Mouse (Mus musculus) lung, postnatal 36 days (tissue): Measurements from ENCODE around the gene Ly6f.
"Not testable (repeated sequence)": the region's sequence is repeated elsewhere in the genome, so short reads cannot be mapped to it uniquely, and the experiment has no call there.

Source experiments
- DNase-seq: peaks from one replicate; pipeline ENCODE4 v3.0.0; 2022; ENCODE audit warnings: mixed read lengths

Ly6f gene

DNA sequence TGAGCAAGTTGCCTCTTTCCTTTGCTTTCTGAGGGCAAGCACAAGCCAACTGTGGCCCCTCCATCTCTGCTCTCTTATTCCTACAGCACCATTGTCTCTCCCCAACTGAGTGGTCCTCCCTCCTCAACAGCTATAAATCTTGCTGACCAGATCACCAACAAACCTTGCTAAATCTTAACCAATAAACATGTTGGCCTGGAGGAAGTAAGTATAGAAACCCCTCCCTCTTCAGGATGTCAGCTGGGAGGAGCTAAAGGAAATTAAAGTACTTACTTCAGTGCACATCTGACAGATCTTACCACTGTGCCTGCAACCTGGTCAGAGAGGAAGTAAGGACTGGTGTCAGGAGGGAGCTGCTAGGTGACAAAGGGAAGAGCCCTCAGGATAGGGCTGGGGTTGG lies at the start of gene Ly6f:
Gene Ly6f, plus strand, starts transcription at position 301 of the 400 bp plus-strand sequence.
- DNase-seq = no peak

DNA sequence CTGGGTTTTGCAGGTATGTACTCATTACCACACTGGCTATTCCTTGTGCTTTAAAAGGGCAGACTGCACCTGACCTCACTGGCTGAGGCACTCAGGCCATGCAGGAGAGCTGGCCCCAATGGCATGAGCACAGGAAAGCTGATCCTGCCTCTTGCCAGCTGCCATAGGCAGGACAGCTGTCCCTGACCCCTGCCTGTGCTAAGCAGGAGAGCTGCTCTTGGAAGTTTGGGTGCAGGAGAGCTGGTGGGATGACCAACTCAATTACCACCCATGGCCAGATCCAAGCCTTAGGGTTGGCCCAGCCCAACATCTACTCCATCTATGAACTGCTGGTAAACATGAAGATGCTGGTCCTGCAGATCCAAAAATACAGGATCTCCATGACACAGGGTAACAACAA lies 46.3 kb upstream of the Ly6f start:
- DNase-seq = no peak

DNA sequence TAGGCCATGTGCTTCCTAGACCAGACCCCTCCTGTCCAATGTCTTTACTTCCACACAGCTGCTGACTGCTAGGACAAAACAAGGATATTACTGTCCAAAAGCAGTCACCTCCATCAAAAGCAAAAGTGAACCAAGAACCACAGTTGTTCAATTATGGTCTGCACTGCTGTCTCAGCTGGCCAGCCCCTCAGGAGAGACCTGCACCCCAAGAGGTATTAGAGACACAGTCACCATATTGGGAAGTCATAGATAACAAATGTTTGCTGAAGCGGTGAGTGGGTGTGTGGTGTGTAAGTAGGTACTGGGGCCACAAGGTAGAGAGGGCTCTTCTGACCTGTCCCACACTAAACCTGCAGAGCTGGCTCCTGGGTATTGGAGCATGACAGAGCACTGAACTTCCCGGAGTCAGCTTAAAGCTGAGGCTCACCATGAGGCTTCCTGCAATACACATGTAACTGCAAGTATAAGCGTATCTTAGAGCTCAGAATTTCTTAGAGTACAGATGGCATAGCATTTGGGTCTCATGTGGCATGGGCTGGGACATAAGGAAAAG lies 30.4 kb upstream of the Ly6f start:
- no peak for DNase-seq

DNA sequence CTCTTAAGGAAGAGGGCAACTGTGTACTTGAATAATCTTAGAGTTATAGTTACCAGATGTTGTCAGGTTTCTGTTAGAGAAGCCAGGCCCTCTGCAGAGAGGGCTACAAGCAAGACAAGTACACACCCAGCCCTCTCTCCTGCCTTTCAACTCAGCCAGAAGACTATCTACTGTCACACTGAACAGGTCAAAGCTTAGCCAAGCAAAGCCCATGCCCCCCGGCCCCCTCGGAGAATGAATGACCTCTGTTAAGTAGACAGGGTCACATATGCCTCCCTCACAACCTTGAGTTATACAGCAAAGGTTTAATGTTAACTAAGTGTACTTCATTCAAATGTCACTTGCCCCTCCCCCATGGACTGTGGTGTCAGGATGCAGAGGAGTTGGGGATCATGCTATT lies 27.7 kb upstream of the Ly6f start:
- DNase-seq = no peak

DNA sequence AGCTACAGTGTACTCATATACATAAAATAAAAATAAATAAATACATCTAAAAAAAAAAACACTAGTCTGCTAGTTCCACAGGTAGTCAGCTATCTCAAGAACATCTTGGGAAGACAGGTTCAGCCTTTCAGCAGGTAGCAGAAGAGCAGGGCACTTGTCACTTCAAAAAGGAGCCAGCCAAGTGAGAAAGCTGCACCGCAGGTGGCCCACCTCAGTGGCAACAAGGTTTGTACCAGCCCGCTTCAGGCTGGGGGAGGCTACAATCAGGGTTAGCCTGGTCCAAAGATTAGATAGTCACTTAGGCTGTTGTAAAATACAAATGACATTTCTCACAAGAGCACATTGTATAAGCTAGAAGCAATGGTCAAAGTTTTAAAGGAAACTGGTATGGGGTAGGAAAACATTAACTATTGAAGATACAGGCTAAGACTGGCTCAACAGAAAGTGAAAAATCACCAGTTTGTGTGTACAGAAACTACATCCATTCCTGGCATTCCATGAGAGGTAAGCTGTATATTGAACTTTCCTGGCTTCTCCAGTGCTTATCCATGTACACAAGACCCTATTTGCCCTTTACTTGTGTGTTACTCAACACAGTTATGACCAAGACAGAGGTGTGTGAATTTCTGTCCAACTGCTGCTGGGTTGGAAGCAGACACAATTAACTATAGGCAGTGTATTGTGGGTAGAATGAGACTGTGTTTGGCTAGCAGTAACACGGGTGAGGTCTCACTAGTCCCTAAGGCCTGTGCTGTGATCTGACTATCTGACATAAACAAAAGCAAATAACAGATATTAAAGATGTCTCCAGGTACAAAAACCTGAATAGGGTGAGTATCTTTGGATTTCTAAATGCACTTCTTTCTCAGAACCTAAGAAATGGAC lies 25.2 kb upstream of the Ly6f start:
- DNase-seq = no peak

DNA sequence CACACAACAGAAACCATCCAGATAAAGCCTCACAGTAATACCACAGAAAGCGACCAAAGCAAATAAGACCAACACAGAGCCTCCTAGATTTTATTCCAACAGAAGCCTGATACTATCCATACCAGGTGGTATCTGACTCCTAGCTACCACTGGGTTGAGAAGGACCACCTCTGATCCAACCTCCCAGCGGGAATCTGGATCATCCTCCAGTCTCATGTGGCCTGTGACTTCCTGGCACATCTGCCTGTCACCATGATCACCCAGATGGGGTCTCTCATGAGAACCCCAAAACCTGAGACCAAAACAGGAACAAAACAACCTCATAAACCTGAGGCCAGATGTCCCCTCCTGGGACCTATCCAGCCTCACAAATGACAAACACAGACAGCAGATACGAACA lies 13.6 kb upstream of the Ly6f start:
- DNase-seq = no peak

DNA sequence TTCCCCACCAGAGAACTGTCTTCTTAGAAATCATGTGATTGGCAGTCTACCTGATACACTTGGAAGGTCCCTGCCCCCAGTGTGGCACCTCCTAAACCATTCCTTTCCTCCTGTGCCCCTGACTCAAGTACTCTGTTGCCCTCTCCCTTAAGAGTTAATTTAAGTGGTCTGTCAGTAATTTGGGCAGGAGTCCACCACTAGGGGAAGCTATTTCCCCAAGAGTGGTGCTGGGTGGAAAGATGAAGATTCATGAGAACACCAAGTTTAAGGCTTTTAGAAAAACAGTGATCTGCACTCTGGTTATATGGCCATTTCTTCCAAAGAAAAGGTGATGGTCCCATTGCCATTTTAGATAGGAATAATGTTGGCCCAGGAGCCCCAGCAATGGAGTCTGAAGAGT lies 2.4 kb upstream of the Ly6f start:
- DNase-seq = no peak

DNA sequence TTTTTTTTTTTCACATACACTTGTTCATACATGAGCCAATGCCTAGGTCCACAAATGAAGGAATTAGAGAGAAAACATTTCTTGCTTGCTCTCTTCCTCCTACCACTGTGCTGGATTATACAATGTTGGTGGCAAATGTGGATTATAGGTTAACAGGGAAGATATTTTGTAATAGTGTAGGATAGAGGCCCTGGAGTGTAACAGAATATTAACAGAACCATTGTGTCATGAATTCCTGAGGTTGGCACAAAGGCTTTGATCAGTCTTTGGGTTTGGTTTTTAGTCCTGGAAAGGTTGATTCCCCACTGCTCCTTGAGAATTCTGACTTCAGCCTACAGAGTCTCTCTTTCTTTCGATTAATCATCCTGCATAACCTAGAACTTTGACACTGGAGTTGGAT lies 1.6 kb upstream of the Ly6f start:
- DNase-seq = no peak

DNA sequence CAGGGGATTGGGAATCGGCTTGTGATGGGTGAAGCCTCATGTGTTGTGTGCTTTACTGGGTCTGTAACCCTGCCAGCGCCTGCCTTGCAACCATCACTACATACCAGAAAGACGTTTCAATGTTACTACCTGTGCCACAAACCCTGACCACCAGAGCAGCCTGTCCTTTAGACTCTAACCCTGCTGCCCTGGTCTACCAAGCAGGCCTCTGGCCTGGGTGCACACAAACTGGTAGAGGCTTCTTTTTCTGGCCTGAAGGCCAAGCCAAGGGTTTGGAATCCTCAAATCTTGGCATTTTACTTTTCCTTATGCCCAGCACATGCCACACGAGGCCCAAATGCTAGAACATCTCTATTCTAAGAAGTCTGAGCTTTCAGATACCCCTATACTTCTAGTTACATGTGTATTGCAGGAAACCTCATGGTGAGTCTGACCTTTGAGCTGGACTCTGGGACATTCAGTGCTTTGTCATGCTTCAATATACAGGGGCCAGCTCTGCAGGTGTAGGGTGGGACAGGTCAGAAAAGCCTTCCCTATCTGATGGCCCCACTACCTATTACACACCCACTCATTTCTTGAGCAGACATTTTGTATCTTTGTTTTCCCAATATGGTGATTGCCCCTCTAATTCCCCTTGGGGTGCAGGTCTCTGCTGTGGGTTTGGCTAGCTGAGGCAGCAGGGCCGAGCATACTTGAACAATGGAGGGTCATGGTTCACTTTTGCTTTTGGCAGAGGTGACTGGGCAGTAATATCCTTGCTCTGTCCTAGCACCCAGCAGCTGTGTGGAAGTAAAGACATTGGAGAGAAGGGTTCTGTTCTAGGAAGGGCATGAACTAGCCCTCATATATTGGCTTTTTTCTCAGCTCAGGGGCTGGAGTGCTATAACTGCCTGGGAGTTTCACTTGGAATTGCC lies 952 bp downstream of the Ly6f start:
- DNase-seq = no peak

DNA sequence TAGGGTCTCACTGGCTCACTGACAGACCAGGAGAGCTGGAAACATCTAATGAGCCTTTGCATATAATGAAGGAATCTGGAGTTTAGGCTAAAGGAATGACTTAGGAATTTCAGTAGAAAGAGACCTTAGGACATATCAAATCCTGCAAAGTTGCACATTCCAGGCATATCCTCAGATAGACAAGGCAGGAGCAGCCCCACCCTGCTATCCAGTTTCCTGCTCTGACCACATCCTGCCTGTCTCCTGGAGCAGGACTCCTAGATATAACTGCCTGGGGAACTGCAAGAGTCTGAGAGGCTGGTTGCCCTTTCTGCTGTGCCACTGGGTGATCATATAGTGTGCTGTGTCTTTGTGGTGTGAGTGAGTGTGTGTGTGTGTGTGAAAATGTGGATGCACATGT lies 1.9 kb downstream of the Ly6f start:
- DNase-seq = no peak

DNA sequence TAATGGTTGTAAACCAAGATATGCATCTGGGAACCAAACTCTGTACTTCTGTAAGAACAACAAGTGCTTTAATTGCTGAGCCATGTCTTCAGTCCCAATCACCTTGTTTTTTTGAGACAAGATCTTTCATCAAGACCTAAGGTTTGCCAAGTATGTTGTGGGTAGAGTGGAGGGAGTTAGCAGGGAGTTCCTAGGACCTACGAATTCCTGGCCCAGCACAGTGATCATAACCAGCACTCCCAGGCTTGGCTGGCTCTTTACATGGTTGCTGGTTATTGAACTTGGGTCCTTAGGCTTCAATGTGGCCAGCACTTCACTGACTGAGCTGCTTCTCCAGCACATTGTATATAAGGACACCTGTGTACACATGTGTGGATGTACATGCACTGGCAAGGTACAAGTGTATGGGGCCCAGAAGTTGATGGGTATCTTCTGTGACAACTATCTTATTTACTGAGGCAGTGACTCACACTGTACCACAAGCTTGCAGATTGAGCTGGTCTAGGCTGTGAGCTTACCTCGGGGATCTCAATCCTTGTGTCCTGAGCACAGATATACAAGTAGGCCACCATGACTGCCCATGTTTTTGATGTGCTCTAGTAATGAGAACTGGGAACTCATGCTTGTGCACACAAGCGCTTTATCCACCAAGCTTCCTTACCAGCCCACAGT lies 2.6 kb downstream of the Ly6f start:
- DNase-seq = no peak

DNA sequence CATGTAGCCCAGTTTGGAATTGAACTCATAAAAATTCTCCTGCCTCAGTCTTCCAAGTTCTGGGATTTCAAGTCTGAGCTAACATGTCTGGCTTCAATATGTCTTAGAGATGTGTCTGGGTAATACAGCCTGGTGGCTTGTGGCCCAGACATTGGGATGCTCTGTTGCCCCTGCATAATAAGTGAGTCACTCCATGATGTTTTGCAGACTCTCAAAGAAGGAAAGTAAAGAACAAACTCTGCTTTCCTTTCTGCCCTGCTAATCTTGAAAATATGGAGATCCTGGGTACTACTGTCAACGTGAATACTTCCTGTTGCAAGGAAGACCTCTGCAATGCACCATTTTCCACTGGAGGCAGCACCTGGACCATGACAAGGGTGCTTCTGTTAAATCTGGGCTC lies 3.2 kb downstream of the Ly6f start:
- no peak for DNase-seq

DNA sequence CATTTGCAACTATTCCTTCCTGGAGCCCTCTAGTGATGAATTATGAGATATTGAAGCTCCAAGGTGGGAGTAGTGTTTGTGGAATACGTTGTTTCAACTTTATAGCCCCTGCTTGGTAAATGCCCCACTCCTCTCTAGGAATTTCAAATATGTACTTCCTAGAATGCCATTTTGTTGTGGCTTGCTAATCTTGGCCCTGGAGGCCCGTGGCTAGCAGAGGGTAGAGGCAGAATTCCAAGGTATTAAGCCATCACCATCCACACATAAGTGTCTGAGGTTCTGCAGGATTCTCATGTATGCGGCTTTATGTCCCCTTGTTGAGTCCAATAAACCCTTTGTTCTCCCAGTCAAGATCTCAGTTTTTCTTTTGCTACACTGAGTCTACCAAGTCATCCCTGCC lies 3.7 kb downstream of the Ly6f start:
- no peak for DNase-seq

DNA sequence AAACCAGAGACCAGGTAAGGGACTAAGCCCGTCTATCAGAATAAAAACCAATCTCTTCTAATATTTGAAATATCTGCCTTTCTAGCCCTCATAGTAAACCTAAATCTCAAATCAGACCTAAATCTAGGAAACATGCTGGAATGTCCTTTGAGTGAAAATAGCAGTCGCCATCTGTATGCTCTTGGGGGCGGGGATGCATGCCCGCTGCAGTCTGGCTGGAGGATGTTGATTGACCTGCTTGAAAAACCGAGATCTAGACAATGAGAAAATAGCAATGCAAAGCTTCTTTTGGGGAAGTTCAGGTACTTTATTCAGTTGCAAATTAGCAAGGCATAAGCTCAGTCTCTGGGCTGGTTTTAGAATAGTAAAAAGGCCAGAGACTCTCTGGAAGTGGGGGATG lies 13.8 kb downstream of the Ly6f start:
- not testable (repeated sequence) for DNase-seq

DNA sequence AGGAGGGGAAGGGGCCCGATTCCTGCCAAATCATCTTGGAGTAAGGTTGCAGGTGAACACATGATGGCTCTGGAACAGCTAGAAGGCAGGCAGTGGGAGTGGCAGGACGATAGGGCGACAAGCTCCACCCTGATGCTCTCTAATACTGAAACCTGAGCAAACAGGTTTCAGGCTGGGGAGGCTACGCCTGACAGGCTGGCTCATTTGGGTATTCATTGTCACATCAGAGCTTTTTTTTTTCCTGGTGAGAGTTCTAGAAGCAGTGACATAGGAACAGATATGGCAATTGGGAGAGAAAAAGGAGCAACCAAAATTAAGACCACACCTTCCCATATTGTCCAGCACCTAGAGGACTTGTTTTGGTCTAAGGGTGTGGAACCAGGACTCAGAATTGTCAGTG lies 18.3 kb downstream of the Ly6f start:
- not testable (repeated sequence) for DNase-seq

DNA sequence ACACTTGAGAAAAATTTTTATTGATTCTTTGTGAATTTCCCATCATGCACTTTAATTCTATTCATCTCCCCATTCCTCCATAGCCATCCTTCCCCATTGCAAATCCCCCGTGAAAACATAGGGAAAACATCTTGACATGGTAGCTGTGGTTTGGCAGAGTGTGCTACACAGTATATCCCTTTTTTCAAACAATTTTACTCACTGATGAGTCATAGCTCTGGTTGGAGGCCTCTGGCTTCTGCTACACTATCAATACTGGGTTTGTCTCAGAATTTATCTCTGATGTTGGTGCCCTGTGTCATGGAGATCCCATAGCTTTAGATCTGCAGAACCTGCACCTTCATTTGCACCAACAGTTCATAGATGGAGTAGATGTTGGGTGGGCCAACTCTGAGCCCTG lies 24.2 kb downstream of the Ly6f start:
- DNase-seq = no peak

DNA sequence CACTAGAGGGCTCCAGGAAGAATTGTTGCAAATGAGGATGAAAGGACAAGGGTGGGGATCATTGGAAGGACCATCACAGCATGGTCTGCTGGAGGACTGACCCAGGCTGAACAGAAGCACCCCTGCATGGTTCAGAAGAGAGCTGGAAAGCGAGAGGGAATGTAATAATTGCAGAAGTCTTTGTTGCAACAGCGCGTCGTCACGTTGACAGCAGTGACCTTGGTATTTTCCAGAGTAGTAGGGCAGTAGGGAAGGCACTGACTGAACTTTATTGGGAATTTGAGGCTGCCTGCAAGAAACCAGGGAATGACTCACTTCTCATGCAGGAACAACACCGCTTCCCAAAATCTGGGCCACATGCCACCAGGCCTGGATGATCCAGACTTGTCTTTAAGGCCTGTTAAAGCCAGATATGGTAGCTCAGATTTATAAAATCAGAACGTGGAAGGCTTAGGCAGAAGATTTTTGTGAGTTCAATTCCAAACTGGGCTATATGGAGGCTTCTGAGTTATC lies 25.7 kb downstream of the Ly6f start:
- no peak for DNase-seq

DNA sequence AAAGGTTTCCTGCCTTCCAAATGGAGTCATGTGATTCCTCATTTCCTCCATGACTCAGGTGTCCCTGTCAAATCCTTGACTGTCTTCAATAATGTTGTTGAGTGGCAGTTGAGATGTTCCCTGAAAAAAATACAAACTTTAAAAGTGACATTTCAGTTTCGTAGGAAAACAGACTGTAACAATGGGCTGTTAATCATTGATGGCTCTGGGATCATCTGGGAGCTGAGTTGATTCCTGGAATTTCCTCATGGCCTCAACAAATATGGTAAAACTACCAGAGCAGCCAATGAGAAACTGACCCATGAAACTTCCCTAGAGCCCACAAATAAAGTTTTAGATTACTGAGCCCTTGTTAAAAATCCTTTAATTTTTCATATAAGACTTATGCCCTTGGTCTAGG lies 37.9 kb downstream of the Ly6f start:
- no peak for DNase-seq

DNA sequence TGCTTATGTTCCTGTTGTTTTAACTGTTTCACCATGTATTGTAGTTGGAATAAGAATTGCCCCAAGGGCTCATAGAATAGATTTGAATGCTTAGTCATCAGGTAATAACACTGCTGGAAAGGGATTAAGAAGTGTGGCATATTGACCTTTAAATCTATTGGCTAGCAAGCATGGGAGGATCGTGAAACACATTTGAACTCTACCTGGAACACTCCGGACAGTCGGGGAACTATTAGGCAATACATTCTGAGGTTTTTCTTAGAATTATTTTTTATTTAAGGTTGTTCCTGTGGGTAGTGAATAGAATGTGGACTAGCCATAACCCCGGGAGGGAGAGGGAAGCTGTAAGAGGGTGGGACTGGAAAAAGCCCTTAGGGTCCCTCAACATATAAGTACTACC lies 41.0 kb downstream of the Ly6f start:
- no peak for DNase-seq

DNA sequence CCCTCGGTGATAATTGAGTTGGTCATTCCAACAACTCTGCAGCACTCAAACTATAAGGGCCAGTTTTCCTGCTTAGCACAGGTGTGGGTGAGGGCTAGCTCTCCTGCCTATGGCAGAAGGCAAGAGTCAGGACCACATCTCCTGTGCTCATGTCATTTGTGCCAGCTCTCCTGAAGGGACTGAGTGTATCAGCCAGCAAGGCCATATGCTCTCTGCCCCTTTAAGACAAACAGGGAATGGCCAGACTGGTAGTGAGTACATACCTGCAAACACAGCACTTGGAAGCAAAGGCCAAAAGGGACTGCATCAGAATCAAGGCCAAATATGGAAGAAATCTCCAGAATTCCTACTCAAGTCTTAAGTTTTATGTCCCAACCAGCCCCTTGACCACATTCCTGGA lies 41.7 kb downstream of the Ly6f start:
- DNase-seq = no peak

DNA sequence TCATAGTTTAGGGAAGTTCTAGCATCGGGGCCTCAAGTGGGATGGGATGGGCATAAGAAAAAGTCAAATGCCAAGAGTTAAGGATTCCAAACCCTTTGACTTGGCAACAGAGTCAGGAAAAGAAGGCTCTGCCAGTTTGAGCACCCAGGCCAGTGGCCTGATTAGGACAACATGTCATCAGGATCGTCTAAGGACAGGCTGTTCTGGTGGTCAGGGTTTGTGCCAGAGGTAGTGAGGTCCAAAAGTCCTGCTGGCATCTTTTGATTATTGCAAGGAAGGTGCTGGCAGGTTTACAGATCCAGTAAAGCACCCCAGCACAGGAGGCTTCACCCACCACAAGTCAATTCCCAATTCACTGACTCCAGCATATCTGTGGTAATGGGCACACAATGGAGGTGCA lies 46.2 kb downstream of the Ly6f start:
- DNase-seq = no peak

DNA sequence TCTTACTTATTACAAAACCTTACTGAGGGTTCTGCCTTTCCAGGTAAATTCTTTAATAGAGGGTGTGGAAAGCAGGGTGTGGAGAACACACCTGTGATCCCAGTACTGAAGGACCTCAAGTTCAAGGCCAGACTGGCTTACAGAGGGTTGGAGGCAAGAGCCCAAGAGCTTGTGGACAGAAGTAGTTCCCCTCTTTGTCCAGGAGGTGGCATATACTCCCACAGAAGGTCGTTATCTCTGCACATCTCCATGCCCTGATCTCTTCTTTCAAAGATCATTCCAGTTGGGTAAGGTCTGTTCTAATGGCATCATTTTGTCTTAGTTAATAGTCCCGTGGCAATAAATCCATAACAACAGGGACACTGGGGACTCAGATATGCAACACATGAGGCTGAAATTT lies 49.0 kb downstream of the Ly6f start:
- DNase-seq = no peak

DNA sequence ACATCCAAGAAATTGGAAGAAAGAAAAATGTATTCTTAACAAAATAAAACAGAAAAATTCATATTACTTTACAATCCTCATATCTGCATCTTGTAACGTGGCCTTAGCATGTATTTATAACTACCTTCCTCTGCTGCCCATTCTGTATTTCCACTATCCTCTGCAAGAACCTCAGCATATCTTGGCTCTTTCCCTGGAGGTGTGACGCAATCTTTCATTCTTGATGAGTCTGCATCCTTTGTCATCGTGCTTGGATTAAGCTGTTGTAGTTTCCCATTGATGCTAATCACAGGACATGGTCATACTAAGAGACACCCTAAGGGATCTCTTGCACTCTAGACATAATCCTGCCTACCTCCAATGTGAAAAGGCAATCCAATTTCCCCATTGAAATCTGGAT lies 50.4 kb downstream of the Ly6f start:
- DNase-seq = no peak
